Mouse (Mus musculus) hindbrain, embryonic 12.5 days (tissue): ENCODE data around the gene Plcb4. TPM values are rescaled to one million over a fixed set of nuclear protein-coding genes. Genes with fewer than 3 reads are reported as not detected.
"Not testable (repeated sequence)": the region's sequence is repeated elsewhere in the genome, so short reads cannot be mapped to it uniquely, and the experiment has no call there.

Source experiments
- ATAC-seq: fragments of 200-750 bp; cut with Nextera tagmentation; 2 replicates; pipeline ENCODE4 v1.8.0; 2017; ENCODE audit warnings: moderate TSS enrichment; ENCODE audit not compliant: low FRiP score
- H3K27ac ChIP-seq: fragments of 300-500 bp; sonication (generic); 2 replicates; pipeline ENCODE4 v1.5.1; 2016; ENCODE audit warnings: mild to moderate bottlenecking
- H3K27me3 ChIP-seq: fragments of 300-500 bp; sonication (generic); 2 replicates; pipeline ENCODE4 v1.6.1; 2016; ENCODE audit warnings: mild to moderate bottlenecking
- H3K36me3 ChIP-seq: fragments of 300-500 bp; sonication (generic); 2 replicates; pipeline ENCODE4 v1.6.1; 2016; ENCODE audit warnings: mild to moderate bottlenecking
- H3K4me1 ChIP-seq: fragments of 300-500 bp; sonication (generic); 2 replicates; pipeline ENCODE4 v1.6.1; 2016
- H3K4me2 ChIP-seq: fragments of 300-500 bp; sonication (generic); replicated peaks from 2 replicates; pipeline ENCODE4 v1.6.1; 2016; ENCODE audit warnings: mild to moderate bottlenecking
- H3K4me3 ChIP-seq: fragments of 300-500 bp; sonication (generic); 2 replicates; pipeline ENCODE4 v1.5.1; 2016; ENCODE audit warnings: mild to moderate bottlenecking
- H3K9ac ChIP-seq: fragments of 300-500 bp; sonication (generic); 2 replicates; pipeline ENCODE4 v1.6.1; 2016; ENCODE audit warnings: mild to moderate bottlenecking, moderate library complexity
- H3K9me3 ChIP-seq: fragments of 300-500 bp; sonication (generic); replicated peaks from 2 replicates; pipeline ENCODE4 v1.6.1; 2016; ENCODE audit warnings: mild to moderate bottlenecking
- WGBS: fragments of 180-500 bp; shearing (Covaris S2); methylation state at CpG from one replicate; pipeline ENCODE4 v1.1.7; 2016; 5-methylcytosine and 5-hydroxymethylcytosine counted together
- polyA plus RNA-seq: library from polyadenylated mRNA; unstranded; fragments of >200 nt; fragmentation: Nextera tagmentation; extraction: Ambion mirVana; gene quantifications from 2 replicates; pipeline ENCODE4 v1.2.1, GENCODE M21; 2016

Gene Plcb4
- polyA plus RNA-seq, 1 experiment from 2014 or later, result 29.8 TPM

- Histone ChIP-seq H3K36me3 (0 out of 2 replicates have a peak, but pooled peaks cover 8% of the 10 kb centered on the region), H3K9me3 (no peaks in the 10 kb centered on the region), H3K4me3 (no peak overlapping the region), H3K9ac (no peak overlapping the region), H3K4me2 (no peak overlapping the region), H3K27ac (peak overlapping the region; percentile 58), H3K27me3 (no peaks in the 10 kb centered on the region), H3K4me1 (no peaks in the 10 kb centered on the region)
- peak; percentile 65 for ATAC-seq
- 51% methylated on average over 12 of the region's 12 CpGs for WGBS
Measured at GRCm38 (mm10) chr2:135968159-135968558, 309.3 kb downstream of the Plcb4 start.

GRCm38 (mm10) chr2:135970902-135971301 is 312.1 kb downstream of the Plcb4 start:
- 96% methylated on average over 4 of the region's 4 CpGs for WGBS
- no peaks in the 10 kb centered on the region for H3K27me3 ChIP-seq
- no peaks in the 10 kb centered on the region for H3K9me3 ChIP-seq
- no peak overlapping the region for H3K9ac ChIP-seq
- H3K4me1 ChIP-seq, result no peaks in the 10 kb centered on the region
- no peak overlapping the region for H3K4me3 ChIP-seq
- no peak overlapping the region for H3K4me2 ChIP-seq
- ATAC-seq, result no peak
- 0 out of 2 replicates have a peak, but pooled peaks cover 11% of the 10 kb centered on the region for H3K36me3 ChIP-seq
- no peak overlapping the region for H3K27ac ChIP-seq

GRCm38 (mm10) chr2:135975978-135976377 is 317.2 kb downstream of the Plcb4 start:
- Histone ChIP-seq H3K4me3 (no peak overlapping the region), H3K4me2 (no peak overlapping the region), H3K27ac (no peak overlapping the region), H3K36me3 (0 out of 2 replicates have a peak, but pooled peaks cover 14% of the 10 kb centered on the region), H3K9me3 (no peaks in the 10 kb centered on the region), H3K9ac (no peak overlapping the region), H3K4me1 (no peaks in the 10 kb centered on the region), H3K27me3 (no peaks in the 10 kb centered on the region)
- no peak for ATAC-seq
- WGBS, result 90% methylated on average over 9 of the region's 9 CpGs

GRCm38 (mm10) chr2:135978790-135979189 is 320.0 kb downstream of the Plcb4 start:
- no peak overlapping the region for H3K4me3 ChIP-seq
- no peak overlapping the region for H3K9ac ChIP-seq
- no peak for ATAC-seq
- no peaks in the 10 kb centered on the region for H3K4me1 ChIP-seq
- H3K27ac ChIP-seq, result no peak overlapping the region
- H3K9me3 ChIP-seq, result no peaks in the 10 kb centered on the region
- H3K27me3 ChIP-seq, result no peaks in the 10 kb centered on the region
- H3K4me2 ChIP-seq, result no peak overlapping the region
- 0 out of 2 replicates have a peak, but pooled peaks cover 4% of the 10 kb centered on the region for H3K36me3 ChIP-seq
- 46% methylated on average over 5 of the region's 5 CpGs for WGBS

- Histone ChIP-seq H3K9me3 (no peaks in the 10 kb centered on the region), H3K4me2 (no peak overlapping the region), H3K27ac (no peak overlapping the region), H3K27me3 (no peaks in the 10 kb centered on the region), H3K9ac (no peak overlapping the region), H3K4me3 (no peak overlapping the region), H3K4me1 (no peaks in the 10 kb centered on the region), H3K36me3 (0 out of 2 replicates have a peak, but pooled peaks cover 14% of the 10 kb centered on the region)
- no peak for ATAC-seq
- WGBS, result 70% methylated on average over 1 of the region's 1 CpGs
Measured at GRCm38 (mm10) chr2:135980428-135980827, 321.6 kb downstream of the Plcb4 start.

GRCm38 (mm10) chr2:135983972-135984371 is 325.2 kb downstream of the Plcb4 start:
- no peak overlapping the region for H3K27ac ChIP-seq
- no peak overlapping the region for H3K9ac ChIP-seq
- WGBS, result 89% methylated on average over 4 of the region's 4 CpGs
- H3K9me3 ChIP-seq, result no peaks in the 10 kb centered on the region
- H3K4me1 ChIP-seq, result no peaks in the 10 kb centered on the region
- no peak overlapping the region for H3K4me3 ChIP-seq
- H3K36me3 ChIP-seq, result 0 out of 2 replicates have a peak, but pooled peaks cover 11% of the 10 kb centered on the region
- H3K27me3 ChIP-seq, result no peaks in the 10 kb centered on the region
- ATAC-seq, result no peak
- no peak overlapping the region for H3K4me2 ChIP-seq

GRCm38 (mm10) chr2:135985536-135986265 is 326.9 kb downstream of the Plcb4 start:
- ATAC-seq, result no peak
- Histone ChIP-seq H3K9me3 (no peaks in the 10 kb centered on the region), H3K36me3 (0 out of 2 replicates have a peak, but pooled peaks cover 11% of the 10 kb centered on the region), H3K4me3 (no peak overlapping the region), H3K9ac (no peak overlapping the region), H3K4me1 (no peaks in the 10 kb centered on the region), H3K4me2 (no peak overlapping the region), H3K27ac (no peak overlapping the region), H3K27me3 (no peaks in the 10 kb centered on the region)
- WGBS, result 88% methylated on average over 15 of the region's 15 CpGs

- not testable (repeated sequence) for H3K27me3 ChIP-seq, H3K9ac ChIP-seq, H3K4me2 ChIP-seq, H3K4me3 ChIP-seq, H3K4me1 ChIP-seq, H3K27ac ChIP-seq, H3K9me3 ChIP-seq, ATAC-seq
- 0 out of 2 replicates have a peak, but pooled peaks cover 11% of the 10 kb centered on the region for H3K36me3 ChIP-seq
Measured at GRCm38 (mm10) chr2:135988475-135988874, 329.7 kb downstream of the Plcb4 start.

- H3K27me3 ChIP-seq, ATAC-seq: not testable (repeated sequence)
- 49% methylated on average over 10 of the region's 10 CpGs for WGBS
Measured at GRCm38 (mm10) chr2:135990686-135991085, 331.9 kb downstream of the Plcb4 start.

GRCm38 (mm10) chr2:135993314-135993713 is 334.5 kb downstream of the Plcb4 start:
- WGBS, result 79% methylated on average over 11 of the region's 11 CpGs
- no peak overlapping the region for H3K27ac ChIP-seq
- H3K27me3 ChIP-seq, result no peaks in the 10 kb centered on the region
- H3K9ac ChIP-seq, result no peak overlapping the region
- peaks cover 3% of the 10 kb centered on the region; the same call in 1 of the 2 replicates for H3K4me1 ChIP-seq
- H3K9me3 ChIP-seq, result no peaks in the 10 kb centered on the region
- H3K36me3 ChIP-seq, result no peaks in the 10 kb centered on the region
- no peak for ATAC-seq
- H3K4me2 ChIP-seq, result no peak overlapping the region
- no peak overlapping the region for H3K4me3 ChIP-seq

More at GRCm38 (mm10) chr2:135990686-135991085, 331.9 kb downstream of the Plcb4 start:
- not testable (repeated sequence) for H3K4me3 ChIP-seq, H3K27ac ChIP-seq, H3K9ac ChIP-seq, H3K4me2 ChIP-seq, H3K4me1 ChIP-seq, H3K9me3 ChIP-seq, H3K36me3 ChIP-seq

GRCm38 (mm10) chr2:135995196-135995595 is 336.4 kb downstream of the Plcb4 start:
- H3K4me2 ChIP-seq, result no peak overlapping the region
- ATAC-seq, result no peak
- no peak overlapping the region for H3K9ac ChIP-seq
- H3K4me1 ChIP-seq, result peaks cover 3% of the 10 kb centered on the region; the same call in 1 of the 2 replicates
- H3K36me3 ChIP-seq, result no peaks in the 10 kb centered on the region
- H3K4me3 ChIP-seq, result no peak overlapping the region
- no peak overlapping the region for H3K27ac ChIP-seq
- H3K27me3 ChIP-seq, result no peaks in the 10 kb centered on the region
- H3K9me3 ChIP-seq, result no peaks in the 10 kb centered on the region
- WGBS, result 95% methylated on average over 4 of the region's 4 CpGs

- Histone ChIP-seq H3K4me1 (peaks cover 3% of the 10 kb centered on the region; the same call in 1 of the 2 replicates), H3K9ac (no peak overlapping the region), H3K9me3 (no peaks in the 10 kb centered on the region), H3K27me3 (no peaks in the 10 kb centered on the region), H3K4me3 (no peak overlapping the region), H3K36me3 (no peaks in the 10 kb centered on the region), H3K27ac (peak overlapping the region; percentile 25; the same call in 1 of the 2 replicates), H3K4me2 (no peak overlapping the region)
- 87% methylated on average over 6 of the region's 6 CpGs for WGBS
- ATAC-seq, result no peak
Measured at GRCm38 (mm10) chr2:135996936-135997335, 338.1 kb downstream of the Plcb4 start.
